Mouse (Mus musculus) spleen, postnatal 14 days (tissue): ENCODE results near the gene Eefsec.

Source experiments
- DNase-seq, 2 experiments: peaks; one replicate each; pipeline ENCODE4 v3.0.0; 2021 to 2022; ENCODE audit warnings: low spot score in 2 of 2

The Eefsec gene

GRCm38 (mm10) chr6:88416130-88416758 lies 30.1 kb downstream of the Eefsec start:
- DNase-seq, result no peak

DNA sequence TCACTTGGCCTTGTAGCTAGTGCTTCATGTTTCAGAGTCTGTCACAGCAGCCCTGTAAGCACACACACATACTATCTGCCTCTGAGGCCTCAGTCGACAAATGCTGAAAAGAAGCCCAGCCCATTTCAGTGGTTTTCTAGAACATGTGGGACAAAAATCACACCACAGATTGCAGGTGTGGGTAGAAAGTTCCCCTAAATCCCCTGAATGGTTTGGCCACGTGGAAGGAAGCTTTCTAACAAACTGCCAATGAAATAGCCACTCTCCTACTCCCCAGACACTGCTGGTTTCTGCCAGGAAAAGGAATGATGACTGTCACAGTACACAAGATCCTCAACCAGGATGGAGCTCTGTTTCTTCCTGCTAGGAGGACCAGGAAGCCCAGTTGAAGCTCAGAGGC lies 33.7 kb downstream of the Eefsec start:
- no peak for DNase-seq

DNA sequence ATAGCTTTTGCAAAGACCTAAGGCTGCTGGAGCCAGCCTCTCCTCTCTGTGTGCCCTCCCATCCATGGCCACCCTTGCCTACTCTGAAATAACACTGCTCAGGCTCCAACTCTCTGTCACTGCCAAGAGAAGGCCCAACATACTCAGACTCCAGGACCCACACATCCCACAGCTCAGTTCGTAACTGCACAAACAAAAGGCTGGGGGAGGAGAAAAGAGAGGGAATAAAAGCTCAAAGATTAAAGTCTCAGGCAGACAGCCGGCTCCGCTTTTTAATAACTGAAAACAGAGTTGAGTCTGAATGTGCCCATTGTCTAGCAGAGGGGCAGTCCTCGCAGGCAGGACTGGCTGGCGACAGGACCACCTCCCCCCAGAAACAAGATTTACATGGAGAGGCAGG lies 36.8 kb downstream of the Eefsec start:
- no peak for DNase-seq

- no peak for DNase-seq
These were observed 45.9 kb downstream of the Eefsec start for GRCm38 (mm10) chr6:88400451-88400850.

- no peak for DNase-seq
These were observed 48.4 kb downstream of the Eefsec start for GRCm38 (mm10) chr6:88397985-88398384.

DNA sequence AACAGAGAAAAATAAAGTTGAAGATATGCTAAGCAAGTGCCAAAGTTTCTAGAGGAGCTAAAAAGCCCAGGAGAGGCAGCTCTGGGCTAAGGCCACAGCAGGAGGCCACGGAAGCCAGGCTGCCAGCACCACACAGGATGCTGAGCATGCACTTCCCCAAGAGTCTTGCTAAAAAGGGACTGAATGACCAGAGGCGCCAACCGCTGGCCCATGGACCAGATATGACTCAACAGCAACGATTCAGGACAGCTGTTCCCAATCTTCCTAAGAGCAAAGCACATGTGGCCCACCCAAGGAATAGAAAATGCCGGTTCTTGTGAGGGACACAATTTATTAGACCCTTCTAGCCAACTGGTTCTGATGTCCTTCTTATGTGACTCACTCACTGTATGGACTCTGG lies 57.4 kb downstream of the Eefsec start:
- DNase-seq, result no peak

DNA sequence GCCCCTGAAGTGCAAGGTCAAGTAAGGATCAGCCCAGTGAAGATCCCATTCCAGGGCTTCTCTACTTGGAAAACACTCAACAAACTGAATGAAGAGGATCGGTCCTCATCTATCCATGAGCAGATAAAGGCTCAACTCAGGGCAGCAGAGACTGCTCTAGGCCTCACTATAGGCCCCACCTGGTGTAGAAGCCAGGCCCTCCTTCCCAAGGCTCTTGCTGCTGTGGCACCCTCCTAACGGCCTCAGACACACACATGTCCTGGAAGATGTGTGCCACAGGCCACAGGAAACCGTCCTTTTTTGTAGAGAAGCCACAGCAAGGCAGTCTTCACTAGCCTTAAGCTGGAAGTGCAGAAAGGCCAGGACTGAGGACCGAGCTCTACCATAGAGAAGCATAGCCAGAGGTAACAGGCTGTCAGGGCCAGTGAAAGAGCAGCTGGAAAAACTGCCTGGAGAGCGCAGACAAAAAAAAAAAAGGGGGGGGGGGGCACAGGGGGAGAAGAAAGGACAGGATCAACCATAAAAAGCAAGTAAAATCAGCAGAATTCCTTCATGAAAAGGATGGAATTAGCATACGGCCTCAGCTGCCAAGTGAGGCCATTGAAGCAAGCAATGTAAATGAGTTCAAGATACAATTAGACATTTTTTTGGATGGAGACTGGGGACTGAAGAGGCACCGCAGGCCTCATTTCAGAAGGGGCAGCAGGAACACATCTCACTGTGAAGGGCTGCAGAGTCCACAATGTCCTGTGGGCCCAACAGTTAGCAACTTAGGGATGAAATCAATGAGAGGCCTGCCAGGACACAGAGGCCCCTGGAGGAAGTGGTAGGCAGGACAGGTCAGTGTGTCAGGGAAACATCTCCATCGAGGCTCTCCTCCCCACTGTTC lies 58.3 kb downstream of the Eefsec start:
- no peak for DNase-seq

- no peak for DNase-seq
These were observed 61.8 kb downstream of the Eefsec start for GRCm38 (mm10) chr6:88384420-88385053.

GRCm38 (mm10) chr6:88383734-88384133 lies 62.6 kb downstream of the Eefsec start:
- DNase-seq, result no peak

GRCm38 (mm10) chr6:88379756-88380155 lies 66.6 kb downstream of the Eefsec start:
- DNase-seq, result no peak

- no peak for DNase-seq
These were observed 67.5 kb downstream of the Eefsec start for GRCm38 (mm10) chr6:88378829-88379228.

DNA sequence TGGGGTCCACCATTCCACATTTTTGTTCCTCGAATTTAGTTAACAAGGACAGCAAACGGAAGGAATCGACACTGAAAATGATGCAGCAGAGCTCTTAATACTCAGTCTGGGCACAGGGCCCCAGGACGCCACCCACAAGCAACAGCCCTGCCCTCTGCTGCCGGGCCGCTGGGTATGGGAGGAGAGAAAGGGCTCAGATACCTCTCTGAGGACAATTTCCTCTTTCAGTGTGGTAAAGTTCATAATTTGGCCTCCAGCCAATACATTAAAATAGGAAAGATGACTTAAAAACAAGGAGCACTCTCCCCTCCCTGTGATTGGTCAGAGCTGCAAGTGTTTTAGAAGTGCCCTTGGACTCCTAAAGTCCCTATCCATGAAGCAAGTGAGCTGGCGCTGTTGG lies 72.1 kb downstream of the Eefsec start:
- DNase-seq, result no peak

- DNase-seq, result no peak
These were observed 76.3 kb downstream of the Eefsec start for GRCm38 (mm10) chr6:88369851-88370635.

GRCm38 (mm10) chr6:88363475-88364012 lies 82.8 kb downstream of the Eefsec start:
- no peak for DNase-seq

GRCm38 (mm10) chr6:88361096-88361495 lies 85.2 kb downstream of the Eefsec start:
- no peak for DNase-seq

- DNase-seq, result no peak
These were observed 88.1 kb downstream of the Eefsec start for GRCm38 (mm10) chr6:88358210-88358609.

GRCm38 (mm10) chr6:88355866-88356265 lies 90.5 kb downstream of the Eefsec start:
- no peak for DNase-seq

GRCm38 (mm10) chr6:88352541-88352940 lies 93.8 kb downstream of the Eefsec start:
- no peak for DNase-seq

GRCm38 (mm10) chr6:88346776-88347175 lies 99.6 kb downstream of the Eefsec start:
- no peak for DNase-seq

DNA sequence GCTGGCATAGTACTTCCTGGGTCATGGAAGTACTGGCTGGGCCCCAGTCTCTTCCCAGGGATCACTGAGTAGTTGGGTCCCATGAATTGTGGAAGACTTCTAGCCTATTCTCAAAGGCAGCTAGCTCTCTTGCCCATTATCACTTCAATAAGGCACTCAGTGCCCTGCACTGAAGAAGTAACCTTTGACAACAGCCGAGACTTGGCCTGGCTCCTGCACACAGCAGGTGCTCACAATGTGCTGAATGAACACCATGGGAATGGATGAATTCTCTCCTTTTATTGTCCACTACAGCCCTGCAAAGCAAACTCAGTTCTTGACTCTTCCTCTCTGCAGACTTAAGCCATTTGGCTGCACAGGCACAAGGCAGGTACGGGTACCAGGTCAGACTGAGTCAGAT lies 101.0 kb downstream of the Eefsec start:
- DNase-seq, result no peak
